Mouse (Mus musculus) spleen, adult 2 months (tissue): ENCODE results near the gene Baiap2. TPM values are rescaled to one million over a fixed set of nuclear protein-coding genes. Genes with fewer than 3 reads are reported as not detected.

ENCODE experiments used
- DNase-seq, 2 experiments: peaks; one replicate each; pipeline versions ENCODE4 v3.0.0 to v3.0.0-alpha.2; 2012 to 2021; ENCODE audit warnings: low spot score in 2 of 2, low read depth in 1 of 2
- H3K27ac ChIP-seq: fragments of 200-500 bp; 2 replicates; pipeline ENCODE4 v1.5.1; 2012; ENCODE audit warnings: low read length, inconsistent platforms; ENCODE audit not compliant: insufficient read depth
- H3K27me3 ChIP-seq: fragments of 200-500 bp; 2 replicates; pipeline ENCODE4 v1.6.1; 2012; ENCODE audit warnings: mild to moderate bottlenecking, moderate library complexity, low read length, inconsistent platforms; ENCODE audit not compliant: control insufficient read depth, insufficient read depth
- H3K36me3 ChIP-seq: fragments of 200-500 bp; 2 replicates; pipeline ENCODE4 v1.6.1; 2012; ENCODE audit warnings: mild to moderate bottlenecking, low read length, inconsistent platforms; ENCODE audit not compliant: control insufficient read depth, insufficient read depth
- H3K4me1 ChIP-seq: fragments of 200-500 bp; 2 replicates; pipeline ENCODE4 v1.6.1; 2011; ENCODE audit warnings: inconsistent platforms; ENCODE audit not compliant: control insufficient read depth, insufficient read depth, insufficient read length
- H3K4me3 ChIP-seq: fragments of 200-500 bp; 2 replicates; pipeline ENCODE4 v1.5.1; 2011; ENCODE audit warnings: mild to moderate bottlenecking, inconsistent platforms; ENCODE audit not compliant: insufficient read depth, insufficient read length; ENCODE audit errors: extremely low read depth
- CTCF ChIP-seq: fragments of 200-500 bp; IDR thresholded peaks from 2 replicates; pipeline ENCODE4 v1.5.1; 2011; ENCODE audit warnings: mild to moderate bottlenecking, inconsistent platforms; ENCODE audit not compliant: insufficient read depth, insufficient read length, insufficient replicate concordance; ENCODE audit errors: extremely low read depth
- POLR2A ChIP-seq: fragments of 200-500 bp; IDR thresholded peaks from 2 replicates; pipeline ENCODE4 v1.6.1; 2011; ENCODE audit warnings: low read depth, low read length, inconsistent platforms
- WGBS: fragments of 180-500 bp; shearing (Covaris S2); methylation state at CpG from one replicate; pipeline ENCODE4 v1.1.7; 2018; 5-methylcytosine and 5-hydroxymethylcytosine counted together
- polyA plus RNA-seq: library from polyadenylated mRNA; depleted of rRNA; stranded (reverse); fragments of >200 nt; gene quantifications from 2 replicates; pipeline ENCODE4 v1.2.3, GENCODE M21; 2012

Gene Baiap2
- polyA plus RNA-seq, 1 experiment, result 17.3 TPM

DNA sequence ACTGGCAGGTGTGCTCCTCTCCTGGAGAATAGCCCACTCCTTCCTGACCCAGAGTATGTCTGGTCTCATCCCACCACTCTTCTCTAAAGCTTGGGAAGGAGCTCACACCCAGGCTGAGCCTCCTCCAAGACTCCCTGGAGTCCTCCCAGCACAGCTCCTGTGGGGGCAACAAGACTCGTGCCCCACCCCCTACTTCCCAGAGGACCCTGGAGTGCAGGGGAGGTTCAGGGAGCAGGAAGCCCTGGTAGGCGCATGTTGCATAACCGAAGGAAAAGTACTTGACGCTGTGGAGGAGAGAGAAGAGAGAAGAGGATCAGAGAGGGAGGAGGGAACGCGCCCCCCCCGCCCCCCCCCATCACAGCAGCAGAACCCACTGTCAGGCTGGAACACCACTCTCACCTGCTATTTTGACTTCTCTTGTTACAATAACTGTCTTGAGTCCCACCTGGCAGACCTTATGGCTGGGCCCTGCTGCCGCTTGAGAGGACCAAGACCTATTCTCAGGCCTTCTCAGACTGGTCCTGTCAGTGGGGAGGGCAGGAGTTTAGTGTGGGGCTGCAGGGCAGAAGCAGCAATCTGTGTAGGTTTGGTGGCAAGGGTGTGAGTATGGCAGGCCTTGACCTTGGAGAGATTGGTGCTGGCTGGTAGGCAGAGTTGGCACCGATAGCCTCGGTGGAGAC is 48.2 kb downstream of the Baiap2 start:
- no peak for TF ChIP-seq CTCF
- no peak for TF ChIP-seq POLR2A
- no peaks in the 10 kb centered on the region for H3K27me3 ChIP-seq
- no peak for DNase-seq
- H3K27ac ChIP-seq, result no peak overlapping the region
- 61% methylated on average over 10 of the region's 10 CpGs for WGBS
- no peak overlapping the region for H3K4me3 ChIP-seq
- H3K4me1 ChIP-seq, result peaks cover 4% of the 10 kb centered on the region; the same call in 1 of the 2 replicates
- no peaks in the 10 kb centered on the region for H3K36me3 ChIP-seq

DNA sequence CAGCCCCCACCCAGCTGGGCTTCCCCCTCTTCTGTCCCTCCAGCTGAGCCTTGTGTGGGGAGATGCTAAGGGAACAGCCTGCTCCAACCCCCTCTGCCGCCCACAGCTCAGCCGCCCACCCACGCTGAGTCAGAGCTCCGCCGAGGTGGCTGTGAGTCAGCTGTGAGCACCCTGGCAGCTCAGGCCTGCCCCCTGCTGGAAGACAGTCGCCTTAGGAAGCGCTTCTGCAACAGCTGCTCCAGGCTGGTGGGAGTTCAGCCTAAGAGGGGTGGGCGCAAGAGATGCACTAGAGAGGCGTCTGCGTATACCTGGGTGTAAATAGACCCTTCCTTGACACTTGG is 48.7 kb downstream of the Baiap2 start:
- TF ChIP-seq CTCF (peak; percentile 99), POLR2A (no peak)
- 15% methylated on average over 10 of the region's 10 CpGs for WGBS
- Histone ChIP-seq H3K36me3 (peaks cover 3% of the 10 kb centered on the region; the same call in 1 of the 2 replicates), H3K4me3 (no peak overlapping the region), H3K27me3 (no peaks in the 10 kb centered on the region), H3K4me1 (peaks cover 4% of the 10 kb centered on the region; the same call in 1 of the 2 replicates), H3K27ac (no peak overlapping the region)
- peak; percentile 41 to 82 for DNase-seq

DNA sequence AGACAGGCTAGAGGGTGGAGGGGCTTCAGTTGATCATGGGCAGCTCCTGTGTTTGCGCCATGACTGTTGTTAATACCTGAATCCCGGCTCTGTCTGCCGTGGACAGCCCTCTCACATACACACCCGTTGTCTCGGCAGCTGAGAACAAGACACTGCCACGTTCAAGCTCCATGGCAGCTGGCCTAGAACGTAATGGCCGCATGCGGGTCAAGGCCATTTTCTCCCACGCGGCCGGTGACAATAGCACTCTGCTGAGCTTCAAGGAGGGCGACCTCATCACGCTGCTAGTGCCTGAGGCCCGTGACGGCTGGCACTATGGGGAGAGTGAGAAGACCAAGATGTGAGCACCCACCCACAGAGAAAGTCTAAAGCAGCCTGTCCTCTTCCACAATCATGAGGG is 54.8 kb downstream of the Baiap2 start:
- 94% methylated on average over 16 of the region's 16 CpGs for WGBS
- peaks cover 10% of the 10 kb centered on the region; the same call in 1 of the 2 replicates for H3K36me3 ChIP-seq
- H3K27ac ChIP-seq, result no peak overlapping the region
- DNase-seq, result no peak
- no peak overlapping the region for H3K4me3 ChIP-seq
- TF ChIP-seq POLR2A (no peak), CTCF (no peak)
- H3K4me1 ChIP-seq, result no peaks in the 10 kb centered on the region
- H3K27me3 ChIP-seq, result no peaks in the 10 kb centered on the region

- TF ChIP-seq POLR2A, result no peak
- no peak for TF ChIP-seq CTCF
These were observed 59.5 kb downstream of the Baiap2 start for GRCm38 (mm10) chr11:120002041-120002440.

GRCm38 (mm10) chr11:120002634-120003220 is 60.2 kb downstream of the Baiap2 start:
- TF ChIP-seq POLR2A (no peak), CTCF (no peak)
- H3K4me3 ChIP-seq, result no peak overlapping the region
- 87% methylated on average over 7 of the region's 7 CpGs for WGBS
- no peaks in the 10 kb centered on the region for H3K27me3 ChIP-seq
- peaks cover 3% of the 10 kb centered on the region; the same call in 1 of the 2 replicates for H3K36me3 ChIP-seq
- DNase-seq, result no peak
- no peaks in the 10 kb centered on the region for H3K4me1 ChIP-seq
- no peak overlapping the region for H3K27ac ChIP-seq

More at GRCm38 (mm10) chr11:120002041-120002440, 59.5 kb downstream of the Baiap2 start:
- WGBS, result 91% methylated on average over 5 of the region's 5 CpGs
- Histone ChIP-seq H3K4me3 (no peak overlapping the region), H3K36me3 (peaks cover 7% of the 10 kb centered on the region), H3K27me3 (no peaks in the 10 kb centered on the region), H3K27ac (no peak overlapping the region), H3K4me1 (no peaks in the 10 kb centered on the region)
- no peak for DNase-seq

DNA sequence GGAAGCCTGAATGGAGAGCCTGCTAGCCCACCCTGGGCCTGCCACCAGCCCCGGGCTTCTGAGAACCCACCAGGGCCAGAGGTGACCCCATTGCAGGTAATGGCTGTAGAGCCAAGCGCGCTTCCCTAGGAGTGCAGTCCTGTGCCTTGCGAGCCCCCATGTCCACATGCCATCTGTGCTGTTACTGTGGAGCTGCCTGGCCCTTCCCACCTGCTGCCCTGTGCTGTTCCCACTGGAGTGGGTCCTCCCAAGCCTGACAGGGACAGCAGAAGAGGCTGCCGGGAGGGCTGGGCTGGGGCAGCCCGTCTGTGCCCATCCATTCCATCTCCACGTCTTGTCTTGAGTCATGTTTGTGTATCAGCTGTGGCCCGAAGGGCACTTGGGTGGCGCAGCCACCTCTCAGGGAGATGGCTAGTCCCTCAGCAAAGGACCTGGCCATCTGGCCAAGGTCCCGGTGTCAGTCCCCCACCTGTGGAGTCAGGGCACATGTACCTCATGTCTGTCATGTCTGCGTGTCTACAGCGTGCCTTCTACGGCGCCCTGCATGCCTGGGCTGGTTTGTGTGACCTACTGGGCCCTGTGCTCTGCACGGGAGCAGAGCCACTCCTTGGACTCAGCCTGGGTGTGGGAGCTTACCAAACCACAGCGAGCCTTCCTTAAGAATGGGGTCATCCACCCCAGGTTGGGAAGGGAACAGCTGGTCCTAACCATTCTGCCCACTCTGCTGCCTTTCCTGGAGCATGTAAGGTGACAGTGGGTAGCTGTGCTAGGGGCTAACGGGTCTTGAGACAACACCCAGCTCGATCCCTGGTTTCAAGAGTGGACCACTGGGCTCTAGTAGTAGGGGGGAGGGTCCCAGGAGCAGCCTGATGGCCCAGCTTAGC is 63.1 kb downstream of the Baiap2 start:
- Histone ChIP-seq H3K36me3 (peaks cover 3% of the 10 kb centered on the region; the same call in 1 of the 2 replicates), H3K4me3 (no peak overlapping the region), H3K27me3 (no peaks in the 10 kb centered on the region), H3K4me1 (no peaks in the 10 kb centered on the region), H3K27ac (no peak overlapping the region)
- no peak for TF ChIP-seq POLR2A
- TF ChIP-seq CTCF, result no peak
- WGBS, result 91% methylated on average over 18 of the region's 18 CpGs
- DNase-seq, result no peak
